20 mouse cellular contexts compared by ENCODE assay signal in genomic region chr3:45803234-45803633, GRCm38 (mm10).
"Had no signal": no experiment of that assay in that cellular context is flagged by ENCODE, and none has a peak within 500 bp of the region (broad histone marks: within the 10 kb centered on the region; RNA-seq: fewer than 3 reads in every experiment).

No protein-coding gene starts in this region.

- H3K4me1 ChIP-seq: limb, embryonic 12.5 days; limb, embryonic 15.5 days; lung, embryonic 15.5 days; midbrain, embryonic 12.5 days; neural tube, embryonic 12.5 days; neural tube, embryonic 15.5 days; stomach, embryonic 15.5 days had no signal

- H3K36me3 ChIP-seq: limb, embryonic 12.5 days; limb, embryonic 15.5 days; lung, embryonic 15.5 days; midbrain, embryonic 12.5 days; neural tube, embryonic 12.5 days; neural tube, embryonic 15.5 days; stomach, embryonic 15.5 days had no signal

- ATAC-seq: liver, postnatal 0 days had no signal

- H3K27me3 ChIP-seq: limb, embryonic 12.5 days; limb, embryonic 15.5 days; lung, embryonic 15.5 days; midbrain, embryonic 12.5 days; neural tube, embryonic 12.5 days; neural tube, embryonic 15.5 days; stomach, embryonic 15.5 days had no signal

- H3K4me3 ChIP-seq: limb, embryonic 12.5 days; limb, embryonic 15.5 days; lung, embryonic 15.5 days; midbrain, embryonic 12.5 days; neural tube, embryonic 12.5 days; neural tube, embryonic 15.5 days; stomach, embryonic 15.5 days had no signal

- H3K27ac ChIP-seq: limb, embryonic 12.5 days; limb, embryonic 15.5 days; liver, embryonic 14.5 days; lung, embryonic 15.5 days; midbrain, embryonic 12.5 days; neural tube, embryonic 12.5 days; neural tube, embryonic 15.5 days; stomach, embryonic 15.5 days had no signal

- H3K4me2 ChIP-seq: limb, embryonic 12.5 days; limb, embryonic 15.5 days; liver, embryonic 11.5 days; lung, embryonic 15.5 days; midbrain, embryonic 12.5 days; neural tube, embryonic 12.5 days; neural tube, embryonic 15.5 days; stomach, embryonic 15.5 days had no signal

- H3K9me3 ChIP-seq: limb, embryonic 12.5 days; limb, embryonic 15.5 days; lung, embryonic 15.5 days; midbrain, embryonic 12.5 days; neural tube, embryonic 12.5 days; neural tube, embryonic 15.5 days; stomach, embryonic 15.5 days had no signal

- H3K9ac ChIP-seq: limb, embryonic 12.5 days; limb, embryonic 15.5 days; liver, embryonic 14.5 days; liver, postnatal 0 days; lung, embryonic 15.5 days; midbrain, embryonic 12.5 days; neural tube, embryonic 12.5 days; neural tube, embryonic 15.5 days; stomach, embryonic 15.5 days had no signal

- DNase-seq: kidney, adult 9 months; kidney, postnatal 14 days; kidney, postnatal 4 days; left cerebral cortex, postnatal 4 days; liver, postnatal 0 days; lung, postnatal 10 days; lung, postnatal 4 days; right cerebral cortex, adult 18-20 months; right cerebral cortex, postnatal 14 days; right cerebral cortex, postnatal 4 days; thymus, postnatal 25 days had no signal
